Mouse (Mus musculus): Measurements from ENCODE around the gene Rft1.

Rft1 gene

DNA sequence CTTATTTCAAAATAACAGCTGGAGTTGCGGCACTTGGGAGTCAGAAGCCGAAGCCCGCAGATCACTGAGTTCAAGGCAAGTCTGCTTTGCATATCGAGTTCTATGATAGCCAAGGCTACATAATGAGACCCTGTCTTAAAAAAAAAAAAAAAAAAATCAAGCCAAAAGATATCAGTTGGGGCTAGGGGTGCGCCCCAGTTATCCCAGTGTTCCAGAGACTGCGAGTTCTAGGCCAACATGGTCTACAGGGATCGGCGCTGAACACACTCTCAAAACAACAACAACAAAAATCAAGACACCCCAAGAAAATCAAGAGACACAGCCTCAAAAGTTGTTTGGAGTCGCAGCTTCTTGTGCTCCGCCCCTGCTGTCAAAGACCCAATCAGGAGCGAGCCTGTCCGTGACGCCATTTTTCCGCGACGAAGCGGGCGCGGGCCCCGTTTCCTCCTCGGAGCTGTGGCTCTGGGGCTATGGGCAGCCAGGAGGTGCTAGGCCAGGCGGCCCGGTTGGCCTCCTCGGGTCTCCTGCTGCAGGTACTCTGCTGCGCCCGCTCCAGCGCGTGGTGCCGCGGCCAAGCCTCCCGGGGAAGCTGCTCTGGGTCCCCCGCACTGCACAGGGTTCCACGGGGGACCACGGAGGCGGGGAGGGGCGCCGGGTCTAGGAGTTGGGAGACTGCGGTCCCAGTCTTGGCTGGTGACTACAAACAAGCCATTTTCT is at the start of gene Rft1:
Gene Rft1, plus strand, starts transcription at position 418 of the 717 bp plus-strand sequence.
- peak; percentile 97 for DNase-seq (ENCODE audit: low spot score)

GRCm38 (mm10) chr14:30606817-30607216 is 47.3 kb upstream of the Rft1 start:
- DNase-seq (ENCODE audit: low spot score): no peak

- no peak for DNase-seq (ENCODE audit: low spot score)
Observed at GRCm38 (mm10) chr14:30607696-30608095, 46.5 kb upstream of the Rft1 start.

- DNase-seq (ENCODE audit: low spot score): no peak
Observed at GRCm38 (mm10) chr14:30608176-30608575, 46.0 kb upstream of the Rft1 start.

GRCm38 (mm10) chr14:30609499-30609898 is 44.7 kb upstream of the Rft1 start:
- DNase-seq (ENCODE audit: low spot score): no peak

DNA sequence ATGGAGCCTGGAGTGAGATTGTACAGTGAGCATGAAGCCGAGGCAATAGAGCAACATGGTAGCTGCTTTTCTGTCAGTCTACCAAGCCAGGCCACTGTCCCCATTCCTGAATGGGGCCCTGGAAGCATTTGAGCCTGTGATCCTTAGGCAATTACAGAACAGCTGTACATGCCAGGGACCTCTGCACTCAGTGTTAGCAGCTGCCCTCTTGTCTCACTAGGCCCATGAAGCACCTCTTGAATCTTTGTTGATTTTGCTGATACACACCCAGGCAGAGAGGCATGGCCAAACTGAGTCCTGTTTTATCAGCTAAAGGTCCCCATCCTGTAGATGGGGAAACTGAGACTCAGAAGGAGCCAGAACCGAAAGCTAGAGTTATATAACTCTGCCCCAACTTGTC is 43.9 kb upstream of the Rft1 start:
- no peak for DNase-seq (ENCODE audit: low spot score)

- DNase-seq (ENCODE audit: low spot score): no peak
Observed at GRCm38 (mm10) chr14:30610940-30611339, 43.2 kb upstream of the Rft1 start.

DNA sequence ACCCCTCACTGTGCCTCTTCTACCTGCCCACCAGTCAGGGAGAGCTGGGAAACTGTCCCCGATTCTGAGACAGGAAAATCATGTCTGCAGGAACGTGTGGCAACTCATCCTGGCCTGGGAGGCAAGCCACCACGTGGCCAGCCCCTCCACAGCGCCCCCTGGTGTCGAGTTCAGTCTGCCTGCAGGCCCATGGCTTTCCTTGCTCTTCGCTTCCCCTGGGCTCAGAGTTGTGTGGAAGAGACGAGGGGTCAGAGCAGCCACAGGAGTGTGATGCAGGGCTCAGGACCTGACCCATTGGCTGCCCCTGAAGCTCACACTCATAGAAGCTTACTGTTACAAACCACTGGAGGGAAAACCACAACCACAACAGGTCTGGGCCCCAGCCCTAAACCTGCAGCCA is 41.6 kb upstream of the Rft1 start:
- DNase-seq (ENCODE audit: low spot score): peak; percentile 76

GRCm38 (mm10) chr14:30612962-30613715 is 41.0 kb upstream of the Rft1 start:
- DNase-seq (ENCODE audit: low spot score): no peak

DNA sequence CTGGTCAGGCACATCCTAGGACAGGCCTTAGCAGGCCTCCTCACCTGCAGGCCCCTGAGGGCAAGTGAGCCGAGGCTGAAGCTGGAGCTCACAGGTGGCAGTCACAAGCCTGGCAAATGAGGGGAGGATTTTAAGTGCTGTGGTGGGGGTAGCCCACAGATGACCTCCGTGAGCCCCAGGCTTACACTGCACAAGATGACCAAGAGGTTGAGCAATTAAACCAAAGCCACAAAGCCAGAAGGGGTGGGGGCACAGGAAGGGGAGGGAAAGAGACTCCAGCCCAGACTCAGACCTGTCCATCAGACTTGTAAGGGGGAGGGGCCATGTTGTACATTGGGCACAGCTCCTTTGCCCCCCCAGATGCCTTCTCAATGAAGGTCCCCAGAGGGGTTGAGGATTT is 37.4 kb upstream of the Rft1 start:
- no peak for DNase-seq (ENCODE audit: low spot score)

DNA sequence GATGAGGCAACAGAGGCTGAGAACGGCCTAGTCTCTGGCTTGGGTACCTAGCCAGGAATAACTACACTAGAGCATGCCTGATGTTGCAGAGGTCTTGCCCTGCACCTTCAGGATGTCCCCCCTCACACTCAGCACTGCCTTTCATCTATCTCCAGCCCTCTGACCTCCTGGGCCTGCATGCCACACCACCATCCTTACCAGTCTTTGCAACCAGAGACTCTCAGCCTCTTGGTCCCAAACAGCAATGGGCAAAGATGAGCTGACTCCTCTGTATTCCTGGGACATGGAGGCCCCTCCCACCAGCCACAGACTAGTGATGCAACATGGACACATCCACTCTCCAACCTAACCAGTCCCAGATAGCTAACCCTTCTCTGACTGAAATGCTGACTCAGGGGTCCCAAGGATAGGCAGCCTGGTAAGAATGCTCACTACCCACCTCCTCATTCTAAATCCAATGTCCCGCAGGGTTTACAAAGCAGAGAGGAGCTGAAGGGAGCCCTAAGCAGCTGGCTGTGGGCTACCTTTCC is 35.3 kb upstream of the Rft1 start:
- no peak for DNase-seq (ENCODE audit: low spot score)

GRCm38 (mm10) chr14:30619982-30620578 is 34.1 kb upstream of the Rft1 start:
- DNase-seq (ENCODE audit: low spot score): peak; percentile 40

- DNase-seq (ENCODE audit: low spot score): no peak
Observed at GRCm38 (mm10) chr14:30622130-30622529, 32.0 kb upstream of the Rft1 start.

GRCm38 (mm10) chr14:30622556-30622955 is 31.6 kb upstream of the Rft1 start:
- no peak for DNase-seq (ENCODE audit: low spot score)

DNA sequence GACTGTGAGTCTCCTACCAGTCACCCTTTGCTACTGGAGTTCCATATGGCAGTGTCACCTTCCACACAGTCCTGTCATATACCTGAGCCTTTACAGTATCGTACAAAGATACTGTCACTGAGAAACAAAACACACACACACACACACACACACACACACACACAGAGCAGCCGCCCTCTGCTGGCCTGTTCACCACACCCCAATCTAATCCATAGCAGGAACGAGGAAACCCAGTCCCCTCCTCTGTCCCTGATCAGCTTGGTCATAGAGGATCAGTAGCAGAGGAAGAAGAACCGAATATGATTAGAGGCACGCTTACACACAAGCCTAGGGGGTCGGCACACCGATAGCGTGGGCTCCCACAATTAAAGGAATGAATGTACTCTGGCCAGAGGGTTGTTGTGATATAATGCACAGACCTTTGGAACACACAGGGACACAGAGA is 29.9 kb upstream of the Rft1 start:
- no peak for DNase-seq (ENCODE audit: low spot score)

DNA sequence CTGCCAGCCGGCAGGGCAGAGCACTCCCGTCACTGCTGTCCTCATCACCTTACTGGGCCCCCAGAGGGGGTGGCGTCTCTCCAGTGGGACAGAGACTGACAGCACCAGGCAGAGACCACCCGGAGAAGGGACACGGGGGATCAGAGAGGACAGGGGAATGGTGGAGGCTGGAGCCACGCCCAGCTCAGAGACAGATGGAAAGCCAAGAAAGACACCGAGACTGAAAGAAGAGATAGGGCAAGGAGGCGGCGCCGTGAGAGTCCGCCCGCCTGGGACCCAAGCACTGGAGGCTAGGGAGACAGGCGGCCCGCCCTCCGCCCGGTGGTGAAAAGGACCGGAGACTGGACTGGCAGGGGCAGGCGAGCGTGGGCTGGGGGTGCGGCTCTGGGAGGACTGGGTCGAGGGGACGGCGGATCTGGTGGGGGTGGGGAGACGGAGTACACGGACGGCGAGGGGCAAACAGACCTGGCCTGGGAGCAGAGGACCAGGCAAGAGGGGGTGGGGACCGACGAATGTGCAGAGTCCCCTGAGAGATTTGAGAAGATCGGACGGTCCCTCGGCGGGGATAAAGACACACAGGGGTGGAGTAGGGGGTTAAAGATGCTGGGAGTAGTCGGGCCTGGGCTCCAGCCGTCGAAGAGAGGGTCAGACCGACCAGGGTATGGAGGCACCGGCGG is 28.9 kb upstream of the Rft1 start:
- DNase-seq (ENCODE audit: low spot score): no peak

- peak; percentile 62 for DNase-seq (ENCODE audit: low spot score)
Observed at GRCm38 (mm10) chr14:30625856-30626726, 28.1 kb upstream of the Rft1 start, which contains the start of gene Prkcd. Gene Prkcd (minus strand): TSS chr14:30626210.

DNA sequence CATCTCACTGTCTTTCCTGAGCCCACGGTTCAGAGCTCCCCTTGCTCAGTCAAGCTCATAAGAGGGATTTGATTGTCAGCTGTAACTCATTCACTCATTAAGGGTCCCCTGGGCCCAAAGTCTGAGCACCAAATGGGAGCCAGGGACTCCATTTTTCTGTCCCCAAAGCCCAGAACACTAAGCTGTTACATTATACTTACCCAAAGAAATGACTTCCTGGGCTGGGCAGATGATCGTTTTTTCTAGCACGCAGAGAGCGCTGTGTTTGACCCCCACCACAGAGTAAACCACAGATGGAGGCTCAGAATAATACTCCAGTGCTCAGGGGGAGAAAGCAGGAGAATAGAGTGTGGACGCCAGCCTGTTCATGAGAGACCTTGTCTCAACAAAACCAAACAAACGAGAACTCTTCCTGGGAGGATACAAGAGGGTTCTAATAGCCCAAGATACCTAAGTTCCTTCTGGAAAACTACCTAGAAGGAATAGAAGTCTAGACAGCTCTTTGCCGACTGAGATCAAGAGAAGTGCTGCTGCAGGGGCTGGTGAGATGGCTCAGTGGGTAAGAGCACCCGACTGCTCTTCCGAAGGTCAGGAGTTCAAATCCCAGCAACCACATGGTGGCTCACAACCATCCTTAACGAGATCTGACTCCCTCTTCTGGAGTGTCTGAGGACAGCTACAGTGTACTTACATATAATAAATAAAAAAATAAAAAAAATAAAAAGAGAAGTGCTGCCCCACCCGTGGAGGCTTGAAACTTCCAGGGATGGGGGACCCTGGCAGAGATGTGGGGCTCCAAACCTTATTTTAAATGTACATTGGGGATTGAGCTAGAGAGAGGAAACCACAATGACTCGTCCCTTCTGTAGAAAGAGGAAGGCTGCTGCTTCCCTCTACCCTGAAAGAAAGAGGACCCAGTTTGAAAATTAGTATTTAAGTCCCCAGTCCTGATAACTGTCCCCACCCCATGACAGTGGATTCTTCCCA is 27.1 kb upstream of the Rft1 start:
- no peak for DNase-seq (ENCODE audit: low spot score)

DNA sequence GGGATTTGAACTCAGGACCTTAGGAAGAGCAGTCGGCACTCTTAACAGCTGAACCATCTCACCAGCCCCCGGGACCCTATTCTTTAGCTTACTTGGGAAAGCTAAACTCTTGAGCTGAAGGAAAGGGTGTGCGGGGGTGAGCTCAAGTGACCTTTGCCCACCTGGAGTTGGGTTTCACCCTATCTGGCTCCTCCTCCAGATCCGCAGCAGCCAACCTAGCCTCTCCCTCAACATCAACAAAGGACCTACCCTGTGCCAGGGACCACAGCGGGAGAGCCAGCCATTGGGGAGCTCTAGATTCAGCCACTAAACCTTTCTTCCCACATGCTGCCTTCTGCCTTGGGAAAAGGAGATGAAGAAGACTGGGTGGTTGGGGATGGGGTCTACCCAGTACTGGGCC is 25.9 kb upstream of the Rft1 start:
- no peak for DNase-seq (ENCODE audit: low spot score)

DNA sequence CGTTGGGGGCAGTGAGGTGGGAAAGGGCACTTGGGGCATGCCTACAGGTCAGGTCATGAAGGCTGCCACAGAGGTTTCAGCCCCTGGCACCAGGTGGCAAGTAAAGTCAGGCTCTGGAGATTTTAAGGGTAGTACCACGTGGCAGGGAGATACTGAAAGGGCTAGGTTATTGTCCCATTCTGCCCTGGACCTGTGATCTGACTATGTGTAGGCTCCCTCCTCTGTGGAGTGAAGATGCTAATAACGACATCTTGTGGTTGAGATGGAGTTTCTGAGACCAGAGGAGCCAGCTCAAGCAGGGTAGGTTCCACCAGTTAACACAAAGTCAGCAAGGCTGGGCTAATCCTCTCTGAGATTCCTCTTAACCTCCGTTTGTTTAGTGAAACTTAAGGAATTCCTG is 24.3 kb upstream of the Rft1 start:
- DNase-seq (ENCODE audit: low spot score): no peak
